Mouse (Mus musculus) spleen, postnatal 4 days (tissue): Measurements from ENCODE around the gene Malsu1.

Experiments
- DNase-seq, 2 experiments: peaks; one replicate each; pipeline ENCODE4 v3.0.0; 2022; ENCODE audit warnings: low spot score in 2 of 2

The Malsu1 gene

DNA sequence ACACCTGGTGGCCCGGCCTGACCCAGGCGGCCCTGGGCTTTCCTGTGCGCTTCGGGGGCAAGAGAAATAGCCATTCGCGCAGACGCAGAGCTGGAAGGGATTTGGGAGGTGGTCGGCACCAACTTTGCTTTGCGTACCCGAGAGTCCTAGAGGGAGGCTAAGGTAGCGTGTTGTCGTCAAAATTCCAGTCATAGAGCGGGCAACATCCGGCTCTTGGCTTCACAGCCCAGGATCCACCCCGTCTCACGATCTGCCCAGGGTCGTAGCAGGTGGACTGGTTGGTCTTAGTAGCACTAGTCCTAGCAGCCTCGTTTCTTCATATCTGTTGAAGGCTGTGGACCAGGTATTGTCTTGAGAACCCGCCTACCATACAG lies 509 bp downstream of the Malsu1 start:
- no peak for DNase-seq

- no peak for DNase-seq
These were observed 4.3 kb downstream of the Malsu1 start for GRCm38 (mm10) chr6:49077894-49078293.

- no peak for DNase-seq
These were observed 5.7 kb downstream of the Malsu1 start for GRCm38 (mm10) chr6:49079313-49079712.

GRCm38 (mm10) chr6:49083008-49083407 lies 9.4 kb downstream of the Malsu1 start:
- DNase-seq = no peak

DNA sequence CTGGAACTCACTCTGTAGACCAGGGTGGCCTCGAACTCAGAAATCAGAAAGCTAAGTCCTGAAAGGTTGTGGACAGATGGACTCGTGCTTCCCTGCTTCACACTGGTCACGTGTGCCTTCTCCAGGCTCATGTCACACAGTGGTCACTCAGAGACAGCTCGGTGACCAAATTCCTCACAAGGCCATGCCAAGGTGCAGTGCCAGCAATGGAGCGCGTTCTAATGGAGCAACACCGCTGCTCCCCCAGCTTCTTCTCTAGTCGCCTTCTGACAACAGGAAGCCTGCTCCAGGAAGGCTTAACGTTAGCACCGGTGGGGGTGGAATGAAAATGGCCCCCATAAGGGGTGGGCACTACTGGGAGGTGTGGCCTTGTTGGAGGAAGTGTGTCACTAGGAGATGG lies 21.4 kb downstream of the Malsu1 start:
- no peak for DNase-seq

GRCm38 (mm10) chr6:49096421-49096820 lies 22.8 kb downstream of the Malsu1 start:
- no peak for DNase-seq

GRCm38 (mm10) chr6:49096933-49097461 lies 23.4 kb downstream of the Malsu1 start:
- DNase-seq = peak; percentile 76 to 83

- no peak for DNase-seq
These were observed 24.1 kb downstream of the Malsu1 start for GRCm38 (mm10) chr6:49097596-49098110.

DNA sequence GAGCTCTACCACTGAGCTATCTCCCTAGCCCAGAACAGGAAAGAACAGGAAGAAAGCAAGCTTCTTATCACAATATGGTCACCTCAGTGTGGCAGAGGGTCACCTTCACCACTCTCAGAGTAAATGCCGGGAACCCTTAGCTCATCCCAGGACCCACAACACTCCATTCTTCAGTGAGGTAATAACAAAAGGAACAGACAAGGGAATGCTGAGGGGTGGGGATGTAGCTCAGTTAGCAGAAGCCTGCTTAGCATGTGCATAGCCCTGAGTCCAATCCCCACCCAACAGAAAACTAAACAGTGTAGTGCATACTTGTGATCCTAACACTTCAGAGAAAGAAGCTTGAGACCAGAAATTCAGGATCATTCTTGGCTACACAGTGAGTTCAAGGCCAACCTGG lies 25.5 kb downstream of the Malsu1 start:
- no peak for DNase-seq

DNA sequence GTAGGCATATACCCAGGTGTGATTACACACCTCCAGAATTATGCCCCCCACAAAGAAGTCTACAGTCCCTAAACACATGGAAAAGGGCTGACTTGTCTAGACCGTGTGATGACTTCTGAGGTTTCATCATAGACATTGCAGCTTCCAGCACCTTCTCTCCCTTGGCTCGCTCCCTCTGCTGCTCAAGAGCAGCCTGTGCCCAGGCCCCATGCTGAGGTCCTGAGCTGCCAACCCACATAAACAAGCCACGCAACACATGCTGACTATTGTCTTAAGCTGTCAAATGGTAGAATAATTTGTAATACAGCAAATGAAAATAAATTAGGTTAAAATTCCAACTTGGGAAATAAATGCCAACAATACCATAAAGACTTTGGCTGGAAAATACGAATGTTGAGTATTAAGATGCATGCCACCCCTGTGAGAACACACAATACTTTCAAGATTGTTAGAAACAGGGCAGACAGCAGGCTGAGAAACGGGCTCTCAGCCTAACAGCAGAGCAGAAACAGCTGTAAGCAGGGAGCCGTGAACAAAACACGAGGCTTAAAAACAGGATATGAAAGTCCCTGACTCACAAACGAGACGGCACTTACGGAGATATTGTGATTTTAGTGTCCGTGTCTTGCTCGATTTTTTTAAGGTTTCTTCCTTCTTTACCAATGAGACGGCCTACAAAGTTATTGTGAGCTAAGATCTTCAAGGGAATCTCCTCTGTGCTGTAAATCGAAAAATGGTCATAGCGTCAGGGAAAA lies 33.3 kb downstream of the Malsu1 start:
- DNase-seq = no peak

- DNase-seq = no peak
These were observed 35.6 kb downstream of the Malsu1 start for GRCm38 (mm10) chr6:49109196-49109595.

- DNase-seq = no peak
These were observed 40.3 kb downstream of the Malsu1 start for GRCm38 (mm10) chr6:49113895-49114294.

DNA sequence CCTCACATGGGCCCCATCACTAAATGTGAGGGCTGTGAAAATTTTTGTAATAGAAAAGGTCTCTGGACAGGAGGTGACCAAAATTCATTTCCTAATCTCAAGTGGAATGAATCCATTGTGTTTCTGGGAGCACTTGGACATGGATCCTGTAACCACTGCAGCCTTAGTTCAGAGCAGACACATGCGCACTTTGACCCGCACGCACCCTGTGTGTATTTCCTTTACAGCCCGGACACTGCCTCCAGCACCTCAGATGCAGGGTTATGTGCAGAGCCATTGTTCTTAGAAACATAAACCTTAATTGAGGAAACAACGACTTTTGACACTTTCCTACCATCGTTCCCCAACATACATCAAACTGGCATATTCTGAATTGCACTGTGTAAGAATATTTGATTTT lies 40.9 kb downstream of the Malsu1 start:
- DNase-seq = no peak

DNA sequence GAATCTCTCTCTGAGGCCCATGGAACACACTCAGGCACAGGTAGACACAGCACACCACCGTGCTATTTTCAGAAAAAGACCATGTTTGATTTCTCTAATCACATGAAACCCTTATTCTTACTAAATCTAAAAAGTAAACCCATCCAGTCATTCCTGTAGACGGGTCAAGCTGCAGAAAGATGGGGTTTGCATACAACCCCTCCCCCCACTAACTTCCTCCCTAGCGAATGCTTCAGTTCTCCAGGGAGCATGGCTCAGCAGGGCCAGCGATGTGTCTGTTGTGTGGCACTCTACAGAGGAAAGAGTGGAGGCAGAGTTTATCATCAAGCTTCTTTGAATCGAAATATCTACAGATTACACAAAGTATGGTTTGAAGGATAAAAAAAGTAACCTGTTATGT lies 42.0 kb downstream of the Malsu1 start:
- no peak for DNase-seq

DNA sequence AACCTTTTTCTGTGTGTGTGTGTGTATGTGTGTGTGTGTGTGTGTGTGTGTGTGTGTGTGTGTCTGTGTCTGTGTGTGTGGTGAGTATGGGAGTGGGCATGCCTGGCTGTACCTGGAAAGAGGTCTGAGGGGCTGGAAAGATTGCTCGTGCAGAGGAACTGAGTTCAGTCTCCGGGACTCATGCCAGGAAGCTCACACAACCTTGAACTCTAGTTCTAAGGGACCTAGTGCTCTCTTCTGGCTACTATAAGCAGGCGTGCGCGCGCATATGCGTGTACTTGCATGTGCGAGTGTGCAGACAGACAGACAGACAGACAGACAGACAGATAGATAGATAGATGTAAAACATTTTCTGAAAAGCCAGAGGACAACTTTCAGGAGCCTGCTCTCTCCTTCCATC lies 42.6 kb downstream of the Malsu1 start:
- DNase-seq = no peak

GRCm38 (mm10) chr6:49118446-49118845 lies 44.9 kb downstream of the Malsu1 start:
- no peak for DNase-seq

DNA sequence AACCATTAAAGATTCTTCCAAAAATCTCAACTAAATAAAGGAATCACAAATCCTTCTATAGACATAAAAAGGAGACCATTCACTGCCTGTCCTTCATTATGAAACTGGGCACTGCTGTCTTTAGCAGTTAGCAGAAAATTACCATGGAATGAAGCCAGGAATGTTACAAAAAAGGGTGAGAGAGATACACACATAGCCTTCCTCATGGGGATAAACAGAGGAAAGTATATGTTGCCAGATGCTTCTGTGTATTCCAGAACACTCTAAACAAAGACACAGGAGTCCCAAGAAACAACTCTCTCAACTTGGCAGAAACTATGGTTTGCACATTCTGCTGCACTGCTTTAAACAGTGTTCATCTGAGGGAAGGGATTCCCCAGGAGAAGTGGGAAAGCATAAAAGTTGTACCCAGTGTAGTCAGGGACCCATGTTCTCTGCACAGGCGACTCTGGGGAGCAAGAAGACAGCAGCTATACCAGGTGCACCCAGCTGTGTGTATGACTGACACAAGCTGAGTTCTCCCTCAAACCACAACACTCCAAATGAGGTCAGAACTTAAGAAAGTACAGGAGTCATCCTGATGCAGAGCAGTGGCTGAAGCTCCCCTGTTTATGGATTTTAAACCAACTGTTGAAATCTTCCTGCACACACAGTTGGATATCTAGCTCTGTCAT lies 46.0 kb downstream of the Malsu1 start:
- DNase-seq = no peak

GRCm38 (mm10) chr6:49120370-49120769 lies 46.8 kb downstream of the Malsu1 start:
- no peak for DNase-seq

DNA sequence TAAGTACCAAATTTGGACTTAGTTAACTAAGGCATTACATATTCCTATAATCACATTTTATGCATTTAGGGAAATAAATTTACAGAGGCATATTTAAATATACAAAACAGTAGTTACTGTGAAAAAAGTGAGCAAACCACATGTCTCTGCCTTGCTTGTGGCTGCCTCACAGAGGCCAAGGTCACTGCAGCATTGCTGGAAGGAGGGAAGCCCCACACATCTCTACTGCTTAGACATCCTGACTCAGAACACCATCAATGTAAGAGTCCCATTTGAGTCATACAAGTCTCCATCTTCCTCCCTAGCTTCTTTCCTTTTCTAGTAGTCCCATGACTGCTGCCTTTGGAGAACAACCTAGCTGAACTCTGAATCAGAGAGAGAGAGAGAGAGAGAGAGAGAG lies 56.7 kb downstream of the Malsu1 start:
- no peak for DNase-seq

DNA sequence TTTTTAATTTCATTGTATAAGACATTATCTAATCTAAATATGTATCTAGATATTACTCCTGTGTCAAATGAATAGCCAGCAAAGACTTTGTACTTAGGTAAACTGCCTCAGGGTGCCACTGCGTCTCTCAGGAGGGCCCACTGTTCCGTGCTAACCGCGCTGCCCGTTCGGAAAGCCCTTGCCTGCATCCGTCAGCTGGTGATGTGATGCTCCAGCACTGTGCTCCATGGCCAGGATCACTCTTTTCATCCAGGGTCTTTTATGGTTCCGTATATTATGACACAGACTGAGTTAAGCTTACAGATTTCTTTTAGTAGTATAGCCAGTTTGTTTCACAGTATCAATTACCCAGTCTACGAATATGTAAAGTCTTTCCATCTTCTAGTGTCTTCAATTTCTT lies 58.3 kb downstream of the Malsu1 start:
- DNase-seq = no peak

GRCm38 (mm10) chr6:49132352-49133090 lies 58.9 kb downstream of the Malsu1 start:
- no peak for DNase-seq
